Mouse (Mus musculus) midbrain, embryonic 16.5 days (tissue): ENCODE results near the gene Metrnl. TPM values are rescaled to one million over a fixed set of nuclear protein-coding genes. Genes with fewer than 3 reads are reported as not detected.

Experiments
- ATAC-seq: fragments of 200-750 bp; cut with Nextera tagmentation; 2 replicates; pipeline ENCODE4 v1.8.0; 2017; ENCODE audit warnings: moderate TSS enrichment
- H3K27ac ChIP-seq: fragments of 300-500 bp; sonication (generic); 2 replicates; pipeline ENCODE4 v1.5.1; 2014; ENCODE audit warnings: mild to moderate bottlenecking, low read length, mixed read lengths
- H3K27me3 ChIP-seq: fragments of 300-500 bp; sonication (generic); 2 replicates; pipeline ENCODE4 v1.6.1; 2014; ENCODE audit warnings: low read depth, low read length, mixed read lengths; ENCODE audit not compliant: control insufficient read depth, insufficient read depth
- H3K36me3 ChIP-seq: fragments of 300-500 bp; sonication (generic); 2 replicates; pipeline ENCODE4 v1.6.1; 2014; ENCODE audit warnings: mild to moderate bottlenecking, low read length, moderate library complexity, mixed read lengths; ENCODE audit not compliant: control insufficient read depth, insufficient read depth
- H3K4me1 ChIP-seq: fragments of 300-500 bp; sonication (generic); 2 replicates; pipeline ENCODE4 v1.6.1; 2014; ENCODE audit warnings: mild to moderate bottlenecking, low read length, mixed read lengths; ENCODE audit not compliant: control insufficient read depth, insufficient read depth
- H3K4me2 ChIP-seq: fragments of 300-500 bp; sonication (generic); 2 replicates; pipeline ENCODE4 v1.6.1; 2014; ENCODE audit warnings: mild to moderate bottlenecking, low read length, mixed read lengths
- H3K4me3 ChIP-seq: fragments of 300-500 bp; sonication (generic); 2 replicates; pipeline ENCODE4 v1.5.1; 2014; ENCODE audit warnings: low read depth, mild to moderate bottlenecking, low read length, moderate library complexity, mixed read lengths
- H3K9ac ChIP-seq: fragments of 300-500 bp; sonication (generic); 2 replicates; pipeline ENCODE4 v1.6.1; 2014; ENCODE audit warnings: low read depth, low read length, mixed read lengths
- H3K9me3 ChIP-seq: fragments of 300-500 bp; sonication (generic); replicated peaks from 2 replicates; pipeline ENCODE4 v1.6.1; 2014; ENCODE audit warnings: mild to moderate bottlenecking, low read length, mixed read lengths; ENCODE audit not compliant: control insufficient read depth, poor library complexity, severe bottlenecking
- WGBS: fragments of 180-500 bp; shearing (Covaris S2); extraction: QIAGEN DNeasy Blood & Tissue Kit; methylation state at CpG from one replicate; pipeline ENCODE4 v1.1.7; 2014; 5-methylcytosine and 5-hydroxymethylcytosine counted together
- polyA plus RNA-seq: library from polyadenylated mRNA; unstranded; fragments of >200 nt; fragmentation: Nextera tagmentation; extraction: Ambion mirVana; gene quantifications from 2 replicates; pipeline ENCODE4 v1.2.1, GENCODE M21; 2015

The Metrnl gene
- polyA plus RNA-seq, 1 experiment from 2014 or later = 12.7 TPM

DNA sequence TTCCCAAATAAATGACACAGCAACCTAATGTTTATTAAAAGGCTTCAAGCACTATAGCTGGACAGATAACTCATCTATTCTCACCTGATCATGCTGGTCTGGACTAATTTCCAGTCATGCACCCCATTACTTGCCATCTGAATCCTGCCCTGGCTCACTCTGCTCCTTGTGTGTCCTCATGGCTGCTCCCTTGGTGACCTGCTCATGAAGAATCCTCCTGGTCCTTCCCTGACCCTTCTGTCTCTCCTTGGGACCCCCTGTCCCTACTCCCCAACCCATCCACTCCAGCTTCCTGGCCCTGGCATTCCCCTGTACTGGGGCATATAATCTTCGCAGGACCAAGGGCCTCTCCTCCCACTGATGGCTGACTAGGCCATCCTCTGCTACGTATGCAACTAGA is 24.5 kb upstream of the Metrnl start:
- 96% methylated on average over 2 of the region's 2 CpGs for WGBS
- no peak for ATAC-seq
- H3K4me2 ChIP-seq = no peak overlapping the region
- H3K4me1 ChIP-seq = peaks cover 8% of the 10 kb centered on the region; the same call in 1 of the 2 replicates
- H3K27ac ChIP-seq = no peak overlapping the region
- H3K36me3 ChIP-seq = no peaks in the 10 kb centered on the region
- H3K27me3 ChIP-seq = no peaks in the 10 kb centered on the region
- no peak overlapping the region for H3K4me3 ChIP-seq
- H3K9me3 ChIP-seq = no peaks in the 10 kb centered on the region
- H3K9ac ChIP-seq = no peak overlapping the region

DNA sequence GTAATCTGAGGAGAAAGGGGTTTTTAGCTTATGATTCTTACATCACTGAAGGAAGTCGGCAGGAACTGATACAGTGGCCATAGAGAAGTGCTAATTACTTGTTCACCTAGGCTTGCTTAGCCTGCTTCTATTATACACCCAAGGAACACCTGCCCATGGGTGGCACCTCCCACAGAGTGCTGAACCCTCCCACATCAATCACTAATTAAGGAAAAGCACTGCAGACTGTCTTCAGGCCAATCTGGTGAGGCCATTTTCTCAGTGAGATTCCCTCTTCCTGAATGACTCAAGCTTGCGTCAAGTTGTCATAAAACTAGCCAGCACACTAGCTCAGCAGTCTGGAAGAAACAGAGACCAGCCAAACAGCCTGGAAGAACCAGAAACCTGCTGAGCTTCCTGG is 21.8 kb upstream of the Metrnl start:
- Histone ChIP-seq H3K4me1 (no peaks in the 10 kb centered on the region), H3K9me3 (no peaks in the 10 kb centered on the region), H3K4me2 (no peak overlapping the region), H3K4me3 (no peak overlapping the region), H3K27ac (no peak overlapping the region), H3K9ac (no peak overlapping the region), H3K27me3 (no peaks in the 10 kb centered on the region), H3K36me3 (no peaks in the 10 kb centered on the region)
- WGBS = 90% methylated on average over 2 of the region's 2 CpGs
- no peak for ATAC-seq

DNA sequence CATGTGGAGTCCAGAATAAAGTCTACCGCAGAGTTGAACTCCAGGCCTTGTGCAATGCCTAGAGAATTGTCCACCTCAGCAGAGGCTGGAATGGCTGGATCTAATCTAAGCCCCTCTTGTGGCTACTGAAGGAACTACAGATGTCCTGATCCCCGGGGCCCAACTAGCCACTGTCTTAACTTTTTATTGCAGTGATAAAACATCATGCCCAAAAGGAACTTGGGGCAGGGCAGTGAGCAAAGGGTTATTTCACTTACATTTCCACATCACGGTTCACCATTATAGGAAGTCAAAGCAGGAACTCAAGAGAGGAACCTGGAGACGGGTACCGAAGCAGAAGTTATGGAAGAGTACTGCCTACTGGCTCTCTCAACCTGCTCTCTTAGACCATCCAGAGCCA is 20.6 kb upstream of the Metrnl start:
- no peak overlapping the region for H3K4me3 ChIP-seq
- H3K9me3 ChIP-seq = no peaks in the 10 kb centered on the region
- H3K4me1 ChIP-seq = no peaks in the 10 kb centered on the region
- WGBS = 80% methylated on average over 5 of the region's 5 CpGs
- ATAC-seq = no peak
- no peak overlapping the region for H3K9ac ChIP-seq
- no peak overlapping the region for H3K4me2 ChIP-seq
- H3K36me3 ChIP-seq = no peaks in the 10 kb centered on the region
- H3K27ac ChIP-seq = no peak overlapping the region
- H3K27me3 ChIP-seq = no peaks in the 10 kb centered on the region

DNA sequence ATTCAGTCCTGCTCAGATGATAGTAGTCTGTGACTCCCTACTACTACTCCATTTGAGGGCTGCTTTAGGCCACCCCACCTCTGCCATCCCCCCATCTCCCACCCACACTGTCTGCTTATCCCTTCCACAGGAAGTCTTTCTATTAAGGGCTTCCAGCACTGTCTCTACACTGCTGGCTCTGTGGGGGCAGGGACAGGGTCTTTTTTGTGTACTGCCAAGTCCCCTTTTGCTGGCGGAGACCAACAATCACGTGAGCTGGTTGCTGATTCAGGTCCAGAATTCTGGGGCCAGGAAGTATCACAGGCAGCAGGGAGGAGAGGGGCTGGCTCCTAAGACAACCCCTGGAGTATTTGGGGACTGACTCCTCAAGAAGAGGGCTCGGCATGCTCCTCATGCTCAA is 18.1 kb upstream of the Metrnl start:
- no peak overlapping the region for H3K4me3 ChIP-seq
- no peaks in the 10 kb centered on the region for H3K9me3 ChIP-seq
- WGBS = 54% methylated on average over 3 of the region's 3 CpGs
- H3K27ac ChIP-seq = no peak overlapping the region
- no peaks in the 10 kb centered on the region for H3K36me3 ChIP-seq
- ATAC-seq = 0 out of 2 replicates have a peak, but pooled peaks have one; percentile 32
- H3K9ac ChIP-seq = no peak overlapping the region
- no peaks in the 10 kb centered on the region for H3K4me1 ChIP-seq
- no peaks in the 10 kb centered on the region for H3K27me3 ChIP-seq
- H3K4me2 ChIP-seq = no peak overlapping the region

DNA sequence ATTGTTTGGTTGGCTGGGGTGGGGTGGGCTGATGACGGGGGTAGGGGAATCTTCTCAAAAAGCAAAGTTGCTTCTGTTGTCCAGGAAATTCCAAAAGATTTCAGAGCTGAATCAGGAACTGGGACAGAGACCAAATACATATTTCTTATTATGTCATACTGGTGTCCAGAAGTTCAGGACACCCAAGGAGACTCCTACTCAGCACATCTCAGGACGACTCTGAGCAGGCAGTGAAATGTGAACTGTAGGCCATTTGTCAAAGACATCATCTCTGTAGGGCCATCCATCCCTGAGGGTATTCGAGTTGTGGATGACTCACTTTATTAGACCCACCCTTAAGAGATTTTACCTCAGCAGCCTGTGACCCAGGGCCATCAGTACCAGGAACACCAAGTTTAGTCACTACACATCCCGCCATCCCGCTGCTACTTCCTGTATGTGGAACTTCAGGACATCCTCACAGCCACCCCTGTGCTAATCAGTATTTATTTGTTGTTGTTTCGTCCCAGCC is 15.8 kb upstream of the Metrnl start:
- H3K4me2 ChIP-seq = no peak overlapping the region
- no peak overlapping the region for H3K9ac ChIP-seq
- 87% methylated on average over 6 of the region's 6 CpGs for WGBS
- H3K27ac ChIP-seq = no peak overlapping the region
- no peaks in the 10 kb centered on the region for H3K27me3 ChIP-seq
- ATAC-seq = no peak
- H3K9me3 ChIP-seq = no peaks in the 10 kb centered on the region
- no peaks in the 10 kb centered on the region for H3K4me1 ChIP-seq
- H3K4me3 ChIP-seq = no peak overlapping the region
- no peaks in the 10 kb centered on the region for H3K36me3 ChIP-seq

DNA sequence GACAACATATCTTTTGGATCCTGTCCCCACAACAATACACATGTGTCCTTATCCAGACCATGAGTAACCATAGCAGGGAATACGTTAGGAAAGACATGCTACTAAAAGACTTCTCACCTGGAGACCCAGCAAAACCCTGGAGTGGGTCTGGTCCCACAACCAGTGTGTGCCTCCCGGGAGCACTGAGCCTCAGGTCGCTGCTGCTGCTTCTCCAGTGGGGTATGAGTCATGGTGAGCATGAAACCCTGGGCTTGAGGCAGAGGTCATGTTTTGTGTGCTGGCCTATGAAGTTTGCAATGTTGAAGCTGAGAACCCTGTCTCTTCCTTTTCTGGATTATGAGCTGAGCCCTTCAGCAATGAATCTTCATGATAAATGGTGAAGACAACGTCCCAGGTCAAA is 15.3 kb upstream of the Metrnl start:
- no peaks in the 10 kb centered on the region for H3K27me3 ChIP-seq
- H3K4me2 ChIP-seq = no peak overlapping the region
- no peak overlapping the region for H3K27ac ChIP-seq

DNA sequence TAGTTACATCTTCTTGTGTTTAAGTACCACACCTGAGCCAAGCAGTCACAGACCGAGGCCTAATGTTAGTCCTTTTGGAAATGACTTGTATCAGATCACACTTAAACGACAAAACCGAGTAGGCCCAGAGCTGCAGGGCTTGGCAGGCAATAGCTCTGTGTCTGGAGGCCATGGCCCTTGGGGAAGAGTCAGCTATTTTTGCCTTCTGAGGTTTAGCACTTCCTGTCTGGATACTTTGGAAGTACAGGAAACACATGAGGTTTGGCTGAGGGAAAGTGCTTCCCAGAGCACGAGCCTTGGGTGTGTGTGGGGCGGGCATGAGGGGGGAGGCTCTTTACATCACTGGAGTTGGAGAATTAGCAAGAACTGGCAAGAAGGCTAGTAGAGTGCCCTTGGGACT is 14.7 kb upstream of the Metrnl start:
- WGBS = 79% methylated on average over 5 of the region's 5 CpGs
- ATAC-seq = no peak
- H3K4me2 ChIP-seq = no peak overlapping the region
- no peaks in the 10 kb centered on the region for H3K9me3 ChIP-seq
- H3K4me3 ChIP-seq = no peak overlapping the region
- H3K9ac ChIP-seq = no peak overlapping the region
- no peak overlapping the region for H3K27ac ChIP-seq
- no peaks in the 10 kb centered on the region for H3K4me1 ChIP-seq
- no peaks in the 10 kb centered on the region for H3K36me3 ChIP-seq
- H3K27me3 ChIP-seq = no peaks in the 10 kb centered on the region

More for the DNA sequence above, 15.3 kb upstream of the Metrnl start:
- 81% methylated on average over 4 of the region's 4 CpGs for WGBS
- Histone ChIP-seq H3K4me3 (no peak overlapping the region), H3K9ac (no peak overlapping the region), H3K36me3 (no peaks in the 10 kb centered on the region), H3K4me1 (no peaks in the 10 kb centered on the region), H3K9me3 (no peaks in the 10 kb centered on the region)
- ATAC-seq = no peak

DNA sequence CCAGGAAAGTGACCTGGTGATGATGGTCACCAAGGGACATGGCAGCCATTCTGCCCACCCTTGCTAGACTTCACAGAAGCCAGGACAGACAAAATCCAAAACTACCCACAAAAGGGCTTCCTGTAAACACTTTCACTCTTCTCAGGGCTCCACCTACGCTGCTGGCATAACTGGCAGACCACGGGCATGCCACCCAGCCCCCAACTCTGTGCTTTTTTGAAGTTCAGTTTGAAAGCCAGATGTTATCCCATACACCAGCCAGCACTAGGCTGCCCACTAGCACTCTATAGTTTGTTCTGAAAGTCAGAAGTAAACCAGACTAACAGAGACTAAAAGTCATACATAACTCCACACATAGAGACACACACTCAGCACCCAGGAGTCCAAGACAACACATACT is 13.3 kb upstream of the Metrnl start:
- Histone ChIP-seq H3K4me2 (no peak overlapping the region), H3K27ac (no peak overlapping the region)

DNA sequence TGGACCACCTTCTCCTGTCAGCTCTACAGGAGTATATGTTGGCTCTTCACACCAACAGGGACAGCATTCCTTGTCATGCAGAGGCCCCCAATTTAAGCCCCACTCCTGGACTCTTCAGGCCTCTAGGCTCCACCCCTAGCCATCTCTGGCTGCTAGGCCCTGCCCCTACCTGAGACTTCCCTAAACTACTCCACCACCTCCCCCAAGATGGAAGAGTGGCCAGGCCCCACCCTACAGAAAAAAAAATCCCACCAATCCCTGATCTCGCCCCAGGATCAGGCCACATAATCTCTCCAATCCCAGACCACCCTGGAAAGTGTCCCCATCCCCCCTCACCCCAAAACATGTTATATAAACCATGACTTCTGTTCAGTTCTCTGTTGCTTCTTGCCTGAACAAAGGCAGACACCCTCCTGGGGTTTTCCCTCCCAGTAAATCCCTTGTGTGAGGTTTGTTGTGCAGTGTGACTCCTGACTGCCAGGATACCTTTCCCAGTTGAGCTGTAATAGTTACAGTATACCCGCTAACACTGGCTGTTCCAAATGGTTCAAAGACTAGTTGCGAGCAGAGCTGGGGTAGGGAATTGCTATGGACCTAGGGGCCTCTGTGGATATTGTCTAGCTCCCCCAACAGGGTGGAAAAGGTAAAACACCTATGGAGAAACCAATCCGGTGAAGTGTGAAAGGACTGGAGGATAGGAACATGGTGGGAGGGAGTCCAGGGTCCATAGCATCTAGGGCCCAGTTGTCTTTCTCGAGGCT is 5.9 kb upstream of the Metrnl start:
- WGBS = 73% methylated on average over 5 of the region's 5 CpGs
- Histone ChIP-seq H3K27ac (no peak overlapping the region), H3K27me3 (no peaks in the 10 kb centered on the region), H3K4me1 (no peaks in the 10 kb centered on the region), H3K9ac (no peak overlapping the region), H3K9me3 (no peaks in the 10 kb centered on the region), H3K4me3 (no peak overlapping the region), H3K4me2 (no peak overlapping the region), H3K36me3 (no peaks in the 10 kb centered on the region)
- no peak for ATAC-seq

More for the DNA sequence above, 13.3 kb upstream of the Metrnl start:
- Histone ChIP-seq H3K9ac (no peak overlapping the region), H3K27me3 (no peaks in the 10 kb centered on the region), H3K4me1 (no peaks in the 10 kb centered on the region), H3K9me3 (no peaks in the 10 kb centered on the region), H3K36me3 (no peaks in the 10 kb centered on the region), H3K4me3 (no peak overlapping the region)
- 87% methylated on average over 2 of the region's 2 CpGs for WGBS
- no peak for ATAC-seq
